Mouse (Mus musculus) stomach, embryonic 14.5 days (tissue): ENCODE results near the gene Cpa5. TPM values are rescaled to one million over a fixed set of nuclear protein-coding genes. Genes with fewer than 3 reads are reported as not detected.

Source experiments
- ATAC-seq: fragments of 200-750 bp; cut with Nextera tagmentation; 2 replicates; pipeline ENCODE4 v1.8.0; 2017; ENCODE audit warnings: low read depth, moderate TSS enrichment; ENCODE audit not compliant: insufficient number of reproducible peaks, insufficient read depth, low FRiP score
- H3K27ac ChIP-seq: fragments of 300-500 bp; sonication (generic); 2 replicates; pipeline ENCODE4 v1.5.1; 2014; ENCODE audit warnings: mild to moderate bottlenecking, low read length, moderate library complexity, mixed read lengths
- H3K27me3 ChIP-seq: fragments of 300-500 bp; sonication (generic); 2 replicates; pipeline ENCODE4 v1.6.1; 2014; ENCODE audit warnings: low read length, control low read depth, mixed read lengths; ENCODE audit not compliant: control insufficient read depth, insufficient read depth
- H3K36me3 ChIP-seq: fragments of 300-500 bp; sonication (generic); 2 replicates; pipeline ENCODE4 v1.6.1; 2014; ENCODE audit warnings: mild to moderate bottlenecking, control low read depth, low read length, moderate library complexity, mixed read lengths; ENCODE audit not compliant: control insufficient read depth, insufficient read depth
- H3K4me1 ChIP-seq: fragments of 300-500 bp; sonication (generic); 2 replicates; pipeline ENCODE4 v1.6.1; 2014; ENCODE audit warnings: low read length, control low read depth, mixed read lengths; ENCODE audit not compliant: control insufficient read depth, insufficient read depth
- H3K4me2 ChIP-seq: fragments of 300-500 bp; sonication (generic); replicated peaks from 2 replicates; pipeline ENCODE4 v1.6.1; 2014; ENCODE audit warnings: low read depth, low read length, control low read depth
- H3K4me3 ChIP-seq: fragments of 300-500 bp; sonication (generic); 2 replicates; pipeline ENCODE4 v1.5.1; 2014; ENCODE audit warnings: low read depth, low read length, control low read depth
- H3K9ac ChIP-seq: fragments of 300-500 bp; sonication (generic); replicated peaks from 2 replicates; pipeline ENCODE4 v1.6.1; 2014; ENCODE audit warnings: low read depth, mild to moderate bottlenecking, control low read depth, low read length, moderate library complexity, mixed read lengths
- H3K9me3 ChIP-seq: fragments of 300-500 bp; sonication (generic); 2 replicates; pipeline ENCODE4 v1.6.1; 2016; ENCODE audit warnings: low read depth, low read length, control low read depth; ENCODE audit not compliant: control insufficient read depth
- WGBS: fragments of 180-500 bp; shearing (Covaris S2); extraction: QIAGEN DNeasy Blood & Tissue Kit; methylation state at CpG from one replicate; pipeline ENCODE4 v1.1.7; 2014; 5-methylcytosine and 5-hydroxymethylcytosine counted together
- polyA plus RNA-seq: library from polyadenylated mRNA; unstranded; fragments of >200 nt; fragmentation: Nextera tagmentation; extraction: Ambion mirVana; gene quantifications from 2 replicates; pipeline ENCODE4 v1.2.1, GENCODE M21; 2014

Cpa5 gene
- polyA plus RNA-seq, 1 experiment from 2014 or later, result 0.13 TPM

- Histone ChIP-seq H3K4me1 (peaks cover 27% of the 10 kb centered on the region), H3K27ac (peak overlapping the region; percentile 61; the same call in 1 of the 2 replicates), H3K4me2 (no peak overlapping the region), H3K9me3 (no peaks in the 10 kb centered on the region), H3K27me3 (no peaks in the 10 kb centered on the region), H3K9ac (no peak overlapping the region), H3K4me3 (no peak overlapping the region), H3K36me3 (no peaks in the 10 kb centered on the region)
- no peak for ATAC-seq
- 72% methylated on average over 4 of the region's 4 CpGs for WGBS
Measured at GRCm38 (mm10) chr6:30620591-30620990, 9.8 kb downstream of the Cpa5 start.

- no peak overlapping the region for H3K9ac ChIP-seq
- no peaks in the 10 kb centered on the region for H3K36me3 ChIP-seq
- H3K4me2 ChIP-seq, result no peak overlapping the region
- H3K4me1 ChIP-seq, result peaks cover 23% of the 10 kb centered on the region
- H3K4me3 ChIP-seq, result no peak overlapping the region
- no peaks in the 10 kb centered on the region for H3K27me3 ChIP-seq
- WGBS, result 86% methylated on average over 6 of the region's 6 CpGs
- no peaks in the 10 kb centered on the region for H3K9me3 ChIP-seq
- ATAC-seq, result no peak
- H3K27ac ChIP-seq, result peak overlapping the region; percentile 61
Measured at GRCm38 (mm10) chr6:30620994-30621393, 10.2 kb downstream of the Cpa5 start.

GRCm38 (mm10) chr6:30621986-30622389, 11.2 kb downstream of the Cpa5 start:
- 44% methylated on average over 4 of the region's 4 CpGs for WGBS
- Histone ChIP-seq H3K27ac (peak overlapping the region; percentile 23; the same call in 1 of the 2 replicates), H3K9ac (no peak overlapping the region), H3K4me3 (no peak overlapping the region), H3K9me3 (no peaks in the 10 kb centered on the region), H3K4me2 (no peak overlapping the region), H3K4me1 (peaks cover 13% of the 10 kb centered on the region), H3K36me3 (no peaks in the 10 kb centered on the region), H3K27me3 (no peaks in the 10 kb centered on the region)
- no peak for ATAC-seq

GRCm38 (mm10) chr6:30624763-30625162, 14.0 kb downstream of the Cpa5 start:
- 85% methylated on average over 9 of the region's 9 CpGs for WGBS
- H3K36me3 ChIP-seq, result no peaks in the 10 kb centered on the region
- no peak overlapping the region for H3K4me3 ChIP-seq
- no peaks in the 10 kb centered on the region for H3K4me1 ChIP-seq
- ATAC-seq, result no peak
- H3K9me3 ChIP-seq, result no peaks in the 10 kb centered on the region
- no peak overlapping the region for H3K27ac ChIP-seq
- no peaks in the 10 kb centered on the region for H3K27me3 ChIP-seq
- no peak overlapping the region for H3K4me2 ChIP-seq
- H3K9ac ChIP-seq, result no peak overlapping the region

- H3K9ac ChIP-seq, result no peak overlapping the region
- H3K4me3 ChIP-seq, result no peak overlapping the region
- WGBS, result 16% methylated on average over 6 of the region's 6 CpGs
- no peak overlapping the region for H3K4me2 ChIP-seq
- H3K4me1 ChIP-seq, result no peaks in the 10 kb centered on the region
- H3K27me3 ChIP-seq, result no peaks in the 10 kb centered on the region
- ATAC-seq, result no peak; the same call in 1 of the 2 replicates
- H3K9me3 ChIP-seq, result no peaks in the 10 kb centered on the region
- H3K27ac ChIP-seq, result peak overlapping the region; percentile 1; the same call in 1 of the 2 replicates
- no peaks in the 10 kb centered on the region for H3K36me3 ChIP-seq
Measured at GRCm38 (mm10) chr6:30628152-30628551, 17.3 kb downstream of the Cpa5 start.

- Histone ChIP-seq H3K4me2 (no peak overlapping the region), H3K36me3 (no peaks in the 10 kb centered on the region), H3K27me3 (no peaks in the 10 kb centered on the region), H3K4me1 (no peaks in the 10 kb centered on the region), H3K9me3 (no peaks in the 10 kb centered on the region), H3K4me3 (no peak overlapping the region), H3K27ac (no peak overlapping the region), H3K9ac (no peak overlapping the region)
- no peak for ATAC-seq
- WGBS, result 88% methylated on average over 1 of the region's 1 CpGs
Measured at GRCm38 (mm10) chr6:30629989-30630388, 19.2 kb downstream of the Cpa5 start.

- no peaks in the 10 kb centered on the region for H3K27me3 ChIP-seq
- H3K9me3 ChIP-seq, result no peaks in the 10 kb centered on the region
- ATAC-seq, result no peak
- H3K4me3 ChIP-seq, result no peak overlapping the region
- peaks cover 11% of the 10 kb centered on the region for H3K4me1 ChIP-seq
- no peak overlapping the region for H3K4me2 ChIP-seq
- H3K27ac ChIP-seq, result peak overlapping the region; percentile 12; the same call in 1 of the 2 replicates
- H3K9ac ChIP-seq, result no peak overlapping the region
- 33% methylated on average over 8 of the region's 8 CpGs for WGBS
- H3K36me3 ChIP-seq, result no peaks in the 10 kb centered on the region
Measured at GRCm38 (mm10) chr6:30635361-30635862, 24.6 kb downstream of the Cpa5 start.

GRCm38 (mm10) chr6:30636186-30636842, 25.5 kb downstream of the Cpa5 start:
- peaks cover 11% of the 10 kb centered on the region for H3K4me1 ChIP-seq
- H3K9me3 ChIP-seq, result no peaks in the 10 kb centered on the region
- H3K4me3 ChIP-seq, result no peak overlapping the region
- H3K27ac ChIP-seq, result peak overlapping the region; percentile 83
- H3K36me3 ChIP-seq, result no peaks in the 10 kb centered on the region
- no peak overlapping the region for H3K4me2 ChIP-seq
- 41% methylated on average over 4 of the region's 4 CpGs for whole genome bisulfite sequencing
- no peak overlapping the region for H3K9ac ChIP-seq
- ATAC-seq, result no peak
- H3K27me3 ChIP-seq, result no peaks in the 10 kb centered on the region
